Mouse (Mus musculus): Measurements from ENCODE around the gene Inpp5k. TPM values are rescaled to one million over a fixed set of nuclear protein-coding genes. Genes with fewer than 3 reads are reported as not detected.
A peak's percentile ranks its signal among the peaks of the same experiment; 100 is the strongest.

Inpp5k gene
- polyA plus RNA-seq, 1 experiment from 2014 or later = 44.9 TPM

- peak overlapping the region; percentile 75 for H3K9ac ChIP-seq
- no peaks in the 10 kb centered on the region for H3K27me3 ChIP-seq (ENCODE audit: control insufficient read depth, insufficient read depth, low read length)
- 11% methylated on average over 13 of the region's 13 CpGs for WGBS
- peak overlapping the region; percentile 72 for H3K4me3 ChIP-seq (replicated peaks; ENCODE audit: low read length)
- H3K27ac ChIP-seq = no peak overlapping the region
- DNase-seq (ENCODE audit: low spot score) = no peak
- peaks cover 22% of the 10 kb centered on the region for H3K4me1 ChIP-seq (replicated peaks; ENCODE audit: control insufficient read depth, insufficient read depth, low read length)
- H3K9me3 ChIP-seq (ENCODE audit: control insufficient read depth, low read length) = no peaks in the 10 kb centered on the region
- no peak for ATAC-seq (ENCODE audit: low FRiP score)
- peaks cover 45% of the 10 kb centered on the region for H3K36me3 ChIP-seq (replicated peaks; ENCODE audit: control insufficient read depth, insufficient read depth)
- peak overlapping the region; percentile 79 for H3K4me2 ChIP-seq (replicated peaks)
Measured at GRCm38 (mm10) chr11:75631561-75632225, 905 bp downstream of the Inpp5k start.

GRCm38 (mm10) chr11:75632921-75633320 lies 2.1 kb downstream of the Inpp5k start:
- H3K9ac ChIP-seq = no peak overlapping the region
- no peaks in the 10 kb centered on the region for H3K9me3 ChIP-seq (ENCODE audit: control insufficient read depth, low read length)
- H3K4me1 ChIP-seq (replicated peaks; ENCODE audit: control insufficient read depth, insufficient read depth, low read length) = peaks cover 22% of the 10 kb centered on the region
- no peak overlapping the region for H3K27ac ChIP-seq
- H3K4me2 ChIP-seq (replicated peaks) = no peak overlapping the region; the same call in 1 of the 2 replicates
- no peak overlapping the region for H3K4me3 ChIP-seq (replicated peaks; ENCODE audit: low read length)
- H3K36me3 ChIP-seq (replicated peaks; ENCODE audit: control insufficient read depth, insufficient read depth) = peaks cover 45% of the 10 kb centered on the region
- ATAC-seq (ENCODE audit: low FRiP score) (no peak), DNase-seq (ENCODE audit: low spot score) (no peak)
- 92% methylated on average over 5 of the region's 5 CpGs for WGBS
- no peaks in the 10 kb centered on the region for H3K27me3 ChIP-seq (ENCODE audit: control insufficient read depth, insufficient read depth, low read length)

- Histone ChIP-seq H3K9me3 (ENCODE audit: control insufficient read depth, low read length) (no peaks in the 10 kb centered on the region), H3K27ac (no peak overlapping the region), H3K4me1 (replicated peaks; ENCODE audit: control insufficient read depth, insufficient read depth, low read length) (peaks cover 20% of the 10 kb centered on the region), H3K4me3 (replicated peaks; ENCODE audit: low read length) (no peak overlapping the region), H3K36me3 (replicated peaks; ENCODE audit: control insufficient read depth, insufficient read depth) (peaks cover 37% of the 10 kb centered on the region), H3K27me3 (ENCODE audit: control insufficient read depth, insufficient read depth, low read length) (no peaks in the 10 kb centered on the region), H3K9ac (no peak overlapping the region), H3K4me2 (replicated peaks) (no peak overlapping the region)
- WGBS = 81% methylated on average over 3 of the region's 3 CpGs
- ATAC-seq (ENCODE audit: low FRiP score) = no peak
- DNase-seq (ENCODE audit: low spot score) = no peak
Measured at GRCm38 (mm10) chr11:75634801-75635200, 4.0 kb downstream of the Inpp5k start.

- peaks cover 37% of the 10 kb centered on the region for H3K36me3 ChIP-seq (replicated peaks; ENCODE audit: control insufficient read depth, insufficient read depth)
- no peak for ATAC-seq (ENCODE audit: low FRiP score)
- DNase-seq (ENCODE audit: low spot score) = no peak
- no peak overlapping the region for H3K9ac ChIP-seq
- no peak overlapping the region for H3K27ac ChIP-seq
- H3K4me3 ChIP-seq (replicated peaks; ENCODE audit: low read length) = no peak overlapping the region
- no peaks in the 10 kb centered on the region for H3K9me3 ChIP-seq (ENCODE audit: control insufficient read depth, low read length)
- no peak overlapping the region for H3K4me2 ChIP-seq (replicated peaks)
- 83% methylated on average over 11 of the region's 11 CpGs for WGBS
- no peaks in the 10 kb centered on the region for H3K27me3 ChIP-seq (ENCODE audit: control insufficient read depth, insufficient read depth, low read length)
- H3K4me1 ChIP-seq (replicated peaks; ENCODE audit: control insufficient read depth, insufficient read depth, low read length) = peaks cover 15% of the 10 kb centered on the region
Measured at GRCm38 (mm10) chr11:75635315-75635714, 4.5 kb downstream of the Inpp5k start.

GRCm38 (mm10) chr11:75643323-75643722 lies 12.5 kb downstream of the Inpp5k start:
- H3K4me1 ChIP-seq (replicated peaks; ENCODE audit: control insufficient read depth, insufficient read depth, low read length) = 0 out of 2 replicates have a peak, but pooled peaks cover 4% of the 10 kb centered on the region
- no peaks in the 10 kb centered on the region for H3K27me3 ChIP-seq (ENCODE audit: control insufficient read depth, insufficient read depth, low read length)
- no peak overlapping the region for H3K9ac ChIP-seq
- no peaks in the 10 kb centered on the region for H3K9me3 ChIP-seq (ENCODE audit: control insufficient read depth, low read length)
- no peak overlapping the region for H3K27ac ChIP-seq
- ATAC-seq (ENCODE audit: low FRiP score) (no peak), DNase-seq (ENCODE audit: low spot score) (no peak)
- WGBS = 82% methylated on average over 5 of the region's 5 CpGs
- H3K4me2 ChIP-seq (replicated peaks) = no peak overlapping the region
- H3K4me3 ChIP-seq (replicated peaks; ENCODE audit: low read length) = no peak overlapping the region
- peaks cover 15% of the 10 kb centered on the region for H3K36me3 ChIP-seq (replicated peaks; ENCODE audit: control insufficient read depth, insufficient read depth)

- H3K4me2 ChIP-seq (replicated peaks) = no peak overlapping the region
- 93% methylated on average over 9 of the region's 9 CpGs for WGBS
- DNase-seq (ENCODE audit: low spot score) = no peak
- no peaks in the 10 kb centered on the region for H3K27me3 ChIP-seq (ENCODE audit: control insufficient read depth, insufficient read depth, low read length)
- no peak overlapping the region for H3K27ac ChIP-seq
- no peak overlapping the region for H3K4me3 ChIP-seq (replicated peaks; ENCODE audit: low read length)
- ATAC-seq (ENCODE audit: low FRiP score) = no peak
- 0 out of 2 replicates have a peak, but pooled peaks cover 4% of the 10 kb centered on the region for H3K4me1 ChIP-seq (replicated peaks; ENCODE audit: control insufficient read depth, insufficient read depth, low read length)
- H3K36me3 ChIP-seq (replicated peaks; ENCODE audit: control insufficient read depth, insufficient read depth) = peaks cover 8% of the 10 kb centered on the region
- no peak overlapping the region for H3K9ac ChIP-seq
- no peaks in the 10 kb centered on the region for H3K9me3 ChIP-seq (ENCODE audit: control insufficient read depth, low read length)
Measured at GRCm38 (mm10) chr11:75644684-75645083, 13.9 kb downstream of the Inpp5k start.

- H3K36me3 ChIP-seq (replicated peaks; ENCODE audit: control insufficient read depth, insufficient read depth) = peaks cover 8% of the 10 kb centered on the region
Measured at GRCm38 (mm10) chr11:75647681-75648211, 17.0 kb downstream of the Inpp5k start.

GRCm38 (mm10) chr11:75649155-75649561 lies 18.4 kb downstream of the Inpp5k start:
- Histone ChIP-seq H3K9ac (no peak overlapping the region), H3K4me3 (replicated peaks; ENCODE audit: low read length) (no peak overlapping the region), H3K27ac (no peak overlapping the region), H3K4me1 (replicated peaks; ENCODE audit: control insufficient read depth, insufficient read depth, low read length) (peaks cover 14% of the 10 kb centered on the region; the same call in 1 of the 2 replicates), H3K4me2 (replicated peaks) (no peak overlapping the region), H3K36me3 (replicated peaks; ENCODE audit: control insufficient read depth, insufficient read depth) (peaks cover 4% of the 10 kb centered on the region), H3K9me3 (ENCODE audit: control insufficient read depth, low read length) (no peaks in the 10 kb centered on the region), H3K27me3 (ENCODE audit: control insufficient read depth, insufficient read depth, low read length) (peaks cover 15% of the 10 kb centered on the region)
- WGBS = 77% methylated on average over 4 of the region's 4 CpGs
- DNase-seq (ENCODE audit: low spot score) (no peak), ATAC-seq (ENCODE audit: low FRiP score) (no peak)

More at GRCm38 (mm10) chr11:75647681-75648211, 17.0 kb downstream of the Inpp5k start:
- WGBS = 59% methylated on average over 6 of the region's 6 CpGs
- no peak overlapping the region for H3K9ac ChIP-seq
- no peaks in the 10 kb centered on the region for H3K9me3 ChIP-seq (ENCODE audit: control insufficient read depth, low read length)
- no peak overlapping the region for H3K4me3 ChIP-seq (replicated peaks; ENCODE audit: low read length)
- 0 out of 2 replicates have a peak, but pooled peaks cover 4% of the 10 kb centered on the region for H3K4me1 ChIP-seq (replicated peaks; ENCODE audit: control insufficient read depth, insufficient read depth, low read length)
- H3K27ac ChIP-seq = no peak overlapping the region
- ATAC-seq (ENCODE audit: low FRiP score) (peak; percentile 69), DNase-seq (ENCODE audit: low spot score) (no peak)
- H3K4me2 ChIP-seq (replicated peaks) = no peak overlapping the region
- 0 out of 2 replicates have a peak, but pooled peaks cover 1% of the 10 kb centered on the region for H3K27me3 ChIP-seq (ENCODE audit: control insufficient read depth, insufficient read depth, low read length)

- Histone ChIP-seq H3K27ac (no peak within 1 kb of the TSS), H3K4me3 (replicated peaks; ENCODE audit: low read length) (peak within 1 kb of the TSS; percentile 49), H3K9me3 (ENCODE audit: control insufficient read depth, low read length) (no peaks in the 10 kb centered on the region), H3K9ac (peak within 1 kb of the TSS; percentile 73), H3K4me2 (replicated peaks) (peak within 1 kb of the TSS; percentile 79), H3K27me3 (ENCODE audit: control insufficient read depth, insufficient read depth, low read length) (peaks cover 26% of the 10 kb centered on the region), H3K4me1 (replicated peaks; ENCODE audit: control insufficient read depth, insufficient read depth, low read length) (peaks cover 18% of the 10 kb centered on the region; the same call in 1 of the 2 replicates), H3K36me3 (replicated peaks; ENCODE audit: control insufficient read depth, insufficient read depth) (no peaks in the 10 kb centered on the region)
- WGBS = 82% methylated on average over 7 of the region's 7 CpGs
- ATAC-seq (ENCODE audit: low FRiP score) (no peak), DNase-seq (ENCODE audit: low spot score) (no peak)
Measured at GRCm38 (mm10) chr11:75650311-75650710, 19.5 kb downstream of the Inpp5k start, which contains the start of gene Myo1c. Gene Myo1c (plus strand): TSS chr11:75650504.

All from hindbrain, embryonic 14.5 days (tissue).